Mouse (Mus musculus) C2C12 (cell line): ENCODE results near the gene Otog.

Experiments used
- CTCF ChIP-seq: IDR thresholded peaks from one replicate; pipeline ENCODE4 v1.5.1; 2011; ENCODE audit not compliant: control insufficient read depth, insufficient read depth, insufficient read length
- FOSL1 ChIP-seq: IDR thresholded peaks from one replicate; pipeline ENCODE4 v1.8.0; 2011; ENCODE audit warnings: mild to moderate bottlenecking, low read length; ENCODE audit not compliant: poor library complexity, insufficient read depth, severe bottlenecking
- MYOD1 ChIP-seq: IDR thresholded peaks from one replicate; pipeline ENCODE4 v1.6.1; 2011; ENCODE audit warnings: low read depth; ENCODE audit not compliant: control insufficient read depth, insufficient read length

DNA sequence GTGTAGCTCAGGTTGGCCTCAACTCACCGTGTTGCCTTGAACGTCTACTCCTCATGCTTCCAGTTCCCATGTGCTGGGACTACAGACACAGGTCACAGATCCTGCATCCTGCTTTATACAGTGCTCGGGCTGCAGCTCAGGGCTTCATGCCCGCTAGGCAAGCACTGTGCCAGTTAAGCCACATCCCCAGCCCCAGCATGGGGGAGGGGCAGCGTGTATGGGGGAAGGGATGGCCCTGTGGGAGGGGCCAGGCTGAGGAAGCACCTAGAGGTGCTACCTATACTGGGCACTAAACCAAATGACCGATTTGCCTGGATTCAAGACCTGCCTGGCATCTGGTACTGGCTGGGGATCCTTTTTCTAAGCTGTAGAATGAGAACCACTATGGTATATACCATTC lies 40.8 kb upstream of the Otog start:
- TF ChIP-seq CTCF, result no peak
- no peak for TF ChIP-seq FOSL1
- no peak for TF ChIP-seq MYOD1
